Mouse (Mus musculus): ENCODE measurements around the gene Plcl2. TPM values are rescaled to one million over a fixed set of nuclear protein-coding genes. Genes with fewer than 3 reads are reported as not detected.

The Plcl2 gene
- total and polyA plus RNA-seq, 3 experiments, result 23.6 to 83.7 TPM; not detected in 1

DNA sequence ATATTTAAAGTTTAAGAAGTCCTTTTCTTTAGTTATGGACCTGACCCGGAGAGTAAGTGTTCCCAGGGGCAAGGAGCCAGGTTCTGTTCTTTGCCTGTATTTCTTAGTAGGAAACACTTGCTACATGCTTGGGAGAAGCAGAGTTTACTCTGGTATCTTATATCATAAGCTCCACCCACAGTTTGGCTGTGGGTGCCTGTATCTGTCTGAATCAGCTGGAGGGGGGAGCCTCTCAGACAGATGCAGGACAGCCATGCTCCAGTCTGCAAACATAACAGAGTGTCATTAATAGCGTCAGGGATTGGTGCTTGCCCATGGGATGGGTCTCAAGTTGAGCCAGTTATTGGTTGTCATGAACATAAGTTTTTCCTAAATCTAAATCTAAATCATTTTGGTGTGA is 42.9 kb downstream of the Plcl2 start:
- peaks cover 27% of the 10 kb centered on the region for H3K79me2 ChIP-seq (ENCODE audit: control insufficient read depth, insufficient read depth, low read length, poor library complexity)
- no peaks in the 10 kb centered on the region for H3K9me3 ChIP-seq (replicated peaks; ENCODE audit: insufficient read depth, low read length)
- H3K27ac ChIP-seq (ENCODE audit: control insufficient read depth, low read depth, low read length), result no peak overlapping the region
- H3K27me3 ChIP-seq (ENCODE audit: control insufficient read depth in 1 of 2, insufficient read depth in 2 of 2, low read length in 2 of 2), result no peaks in the 10 kb centered on the region
- no peak overlapping the region for H3K9ac ChIP-seq (ENCODE audit: control insufficient read depth, low read depth, low read length, poor library complexity, severe bottlenecking)
- peak; percentile 63 for DNase-seq (ENCODE audit: low read depth, low spot score)
- TF ChIP-seq MXI1 (IDR thresholded peaks at IDR 0.05; ENCODE audit: low read depth, low read length) (peak; percentile 34; the same call in 1 of the 2 replicates), KAT2A (conservative IDR thresholded peaks at IDR 0.05; ENCODE audit: low read depth, low read length) (no peak), ELF1 (IDR thresholded peaks at IDR 0.05; ENCODE audit: low read depth, low read length) (no peak), USF2 (IDR thresholded peaks at IDR 0.05; ENCODE audit: borderline replicate concordance in 1 of 2, insufficient read depth in 1 of 2, low read depth in 1 of 2, low read length in 2 of 2) (no peak), POLR2AphosphoS5 (IDR thresholded peaks at IDR 0.05; ENCODE audit: borderline replicate concordance, low read depth, low read length) (no peak), CTCF (IDR thresholded peaks at IDR 0.05 in 2 of 3, conservative IDR thresholded peaks at IDR 0.05 in 1 of 3; ENCODE audit: control insufficient read depth in 1 of 3, insufficient read depth in 1 of 3, low read depth in 2 of 3, low read length in 3 of 3, poor library complexity in 1 of 3, severe bottlenecking in 1 of 3) (no peak), ZNF384 (IDR thresholded peaks at IDR 0.05; ENCODE audit: low read depth, low read length) (no peak), ETS1 (IDR thresholded peaks at IDR 0.05; ENCODE audit: low read depth, low read length) (peak; percentile 72), SMC3 (IDR thresholded peaks at IDR 0.05; ENCODE audit: low read depth, low read length) (no peak), ZMIZ1 (IDR thresholded peaks at IDR 0.05; ENCODE audit: low read depth, low read length) (no peak), SIN3A (IDR thresholded peaks at IDR 0.05; ENCODE audit: low read length) (peak; percentile 64; the same call in 1 of the 2 replicates), EP300 (IDR thresholded peaks at IDR 0.05; ENCODE audit: low read depth in 1 of 2, low read length in 2 of 2) (no peak), MAFK (IDR thresholded peaks at IDR 0.05; ENCODE audit: borderline replicate concordance, low read depth, low read length) (no peak), GATA1 (IDR thresholded peaks at IDR 0.05; ENCODE audit: low read depth, low read length) (peak; percentile 37; the same call in 1 of the 2 replicates), ZKSCAN1 (IDR thresholded peaks at IDR 0.05; ENCODE audit: low read depth, low read length) (no peak), TAL1 (IDR thresholded peaks at IDR 0.05; ENCODE audit: low read length) (peak; percentile 27; the same call in 1 of the 2 replicates), MYC (IDR thresholded peaks at IDR 0.05; ENCODE audit: low read depth, low read length) (no peak), USF1 (IDR thresholded peaks at IDR 0.05; ENCODE audit: low read depth, low read length) (no peak)
- H3K4me3 ChIP-seq (ENCODE audit: control insufficient read depth in 1 of 2, insufficient read depth in 1 of 2, low read depth in 2 of 2, low read length in 2 of 2), result no peak overlapping the region
- peaks cover 9 to 10% of the 10 kb centered on the region in 2 experiments for H3K4me1 ChIP-seq (ENCODE audit: control insufficient read depth in 1 of 2, insufficient read depth in 2 of 2, low read length in 2 of 2)
- peaks cover 8 to 20% of the 10 kb centered on the region in 2 experiments for H3K36me3 ChIP-seq (ENCODE audit: control insufficient read depth in 1 of 2, insufficient read depth in 2 of 2, low read length in 2 of 2)

DNA sequence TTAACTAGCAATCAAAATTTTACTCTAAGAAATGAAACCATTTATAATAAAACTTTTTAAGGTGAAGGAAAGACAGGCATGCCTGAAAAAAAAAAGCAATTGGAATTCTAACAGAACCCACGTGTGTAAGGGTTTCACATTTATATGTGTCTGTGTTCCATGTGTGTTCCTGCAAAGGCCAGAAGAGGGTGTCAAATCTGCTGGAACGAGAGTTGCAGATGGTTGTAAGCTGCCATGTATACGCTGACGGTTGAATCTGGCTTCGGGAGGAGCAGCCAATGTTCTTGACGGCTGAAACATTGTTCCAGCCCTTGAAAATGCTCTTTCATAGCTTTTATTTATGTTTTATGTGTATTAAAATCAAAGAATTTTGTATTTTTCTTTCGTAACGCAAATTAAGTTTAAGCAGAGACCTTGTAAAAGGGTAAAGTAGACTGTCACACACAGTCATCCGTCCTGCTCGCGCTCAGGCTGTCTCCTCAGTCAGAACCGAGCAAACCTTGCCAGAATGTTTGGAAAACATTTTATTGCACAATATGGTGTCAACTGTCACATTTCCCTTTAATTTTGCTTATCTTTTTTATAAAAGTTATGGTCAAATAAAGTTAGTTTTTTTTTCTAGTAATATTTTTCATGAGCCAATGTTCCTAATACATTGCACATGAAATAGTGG is 48.5 kb downstream of the Plcl2 start:
- Histone ChIP-seq H3K36me3 (ENCODE audit: control insufficient read depth in 1 of 2, insufficient read depth in 2 of 2, low read length in 2 of 2) (peaks cover 4 to 8% of the 10 kb centered on the region in 2 experiments), H3K27me3 (ENCODE audit: control insufficient read depth in 1 of 2, insufficient read depth in 2 of 2, low read length in 2 of 2) (no peaks in the 10 kb centered on the region), H3K9me3 (replicated peaks; ENCODE audit: insufficient read depth, low read length) (no peaks in the 10 kb centered on the region), H3K9ac (ENCODE audit: control insufficient read depth, low read depth, low read length, poor library complexity, severe bottlenecking) (no peak overlapping the region), H3K4me1 (ENCODE audit: control insufficient read depth in 1 of 2, insufficient read depth in 2 of 2, low read length in 2 of 2) (peaks cover 0 to 2% of the 10 kb centered on the region in 2 experiments; a peak in 1 of 4 replicates), H3K79me2 (ENCODE audit: control insufficient read depth, insufficient read depth, low read length, poor library complexity) (peaks cover 34% of the 10 kb centered on the region), H3K4me3 (ENCODE audit: control insufficient read depth in 1 of 2, insufficient read depth in 1 of 2, low read depth in 2 of 2, low read length in 2 of 2) (no peak overlapping the region), H3K27ac (ENCODE audit: control insufficient read depth, low read depth, low read length) (no peak overlapping the region)
- no peak for DNase-seq (ENCODE audit: low read depth, low spot score)
- no peak for TF ChIP-seq USF1 (IDR thresholded peaks at IDR 0.05; ENCODE audit: low read depth, low read length)
- TF ChIP-seq RAD21 (IDR thresholded peaks at IDR 0.05; ENCODE audit: low read depth, low read length), result no peak; the same call in 1 of the 2 replicates
- TF ChIP-seq ZKSCAN1 (IDR thresholded peaks at IDR 0.05; ENCODE audit: low read depth, low read length), result no peak

All from MEL (cell line).